Mouse (Mus musculus) lung, postnatal 14 days (tissue): ENCODE data around the gene Ifngr2.

ENCODE experiments used
- DNase-seq: peaks from one replicate; pipeline ENCODE4 v3.0.0; 2021

Ifngr2 gene

GRCm38 (mm10) chr16:91566002-91566401, 19.1 kb downstream of the Ifngr2 start:
- no peak for DNase-seq

- no peak for DNase-seq
Measured at GRCm38 (mm10) chr16:91568960-91569359, 22.1 kb downstream of the Ifngr2 start.

DNA sequence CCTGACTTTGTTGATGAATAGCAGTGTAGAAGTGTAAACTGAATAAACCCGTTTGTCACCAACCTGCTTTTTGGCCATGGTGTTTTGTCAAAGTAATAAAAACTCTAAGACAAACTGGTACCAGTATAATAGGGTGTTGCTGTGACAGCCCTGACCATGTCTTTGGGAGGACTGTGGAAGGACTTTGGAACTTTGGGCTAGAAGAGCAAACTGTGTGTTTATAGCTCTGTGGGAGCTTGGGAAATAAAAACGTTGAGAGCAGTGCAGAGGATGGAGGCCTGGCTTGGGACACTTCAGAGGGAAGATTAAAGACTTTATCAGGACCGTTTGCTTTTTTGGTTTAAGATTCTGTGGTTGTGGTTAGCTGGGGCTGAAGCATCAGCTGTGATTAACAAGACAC, 24.2 kb downstream of the Ifngr2 start:
- DNase-seq = no peak

- no peak for DNase-seq
Measured at GRCm38 (mm10) chr16:91575151-91575550, 28.3 kb downstream of the Ifngr2 start.

DNA sequence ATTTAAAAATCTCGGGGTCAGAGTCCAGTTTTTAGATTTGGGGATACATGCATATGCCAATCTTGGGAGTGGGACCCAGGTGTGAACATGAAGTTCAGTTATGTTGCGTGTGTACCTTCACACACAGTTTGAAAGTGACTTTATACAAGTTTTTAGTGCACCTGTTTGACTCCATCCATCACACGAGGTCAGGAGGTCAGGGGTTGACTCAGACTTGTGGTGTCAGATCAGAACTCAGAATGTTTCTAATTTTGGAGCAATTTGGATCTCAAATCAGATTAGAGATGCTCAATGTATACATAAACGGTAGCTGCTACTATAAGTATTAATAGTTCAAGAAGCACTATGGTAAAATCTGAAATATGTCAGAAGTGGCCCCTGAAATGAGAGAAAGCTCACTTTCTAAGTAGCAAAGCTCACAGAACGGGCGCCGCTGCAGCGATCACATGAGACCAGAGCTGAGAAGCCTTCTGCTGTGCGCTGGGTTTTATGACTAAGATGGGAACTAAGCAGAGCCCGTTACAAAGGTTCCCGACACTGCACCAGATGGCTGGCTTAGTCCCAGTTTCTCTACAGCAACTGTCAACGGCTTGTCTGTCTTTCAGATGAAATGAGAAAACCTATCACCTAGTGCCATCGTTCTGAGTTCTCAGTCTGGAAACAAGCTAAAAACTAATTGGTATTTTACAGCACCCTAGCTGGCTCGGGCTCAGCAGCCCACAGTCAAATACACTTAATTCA, 32.3 kb downstream of the Ifngr2 start:
- no peak for DNase-seq

DNA sequence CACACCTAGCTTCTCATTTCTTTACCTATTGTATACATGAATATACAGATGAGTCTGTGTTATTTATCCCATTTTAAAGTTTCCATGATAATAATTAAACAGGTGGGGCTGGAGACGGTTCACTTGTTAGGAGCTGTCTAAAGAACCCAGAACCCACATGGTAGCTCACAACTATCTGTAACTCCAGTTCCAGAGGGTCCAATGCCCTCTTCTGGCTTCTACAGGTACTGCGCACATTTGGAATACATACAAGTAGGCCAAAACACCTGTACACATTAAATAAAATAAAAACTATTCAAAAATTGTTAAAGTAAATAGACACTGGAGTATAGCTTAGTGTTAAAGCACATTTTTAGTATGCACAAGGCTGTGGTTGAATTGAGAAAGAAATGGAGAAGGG, 35.4 kb downstream of the Ifngr2 start:
- DNase-seq = peak; percentile 61

DNA sequence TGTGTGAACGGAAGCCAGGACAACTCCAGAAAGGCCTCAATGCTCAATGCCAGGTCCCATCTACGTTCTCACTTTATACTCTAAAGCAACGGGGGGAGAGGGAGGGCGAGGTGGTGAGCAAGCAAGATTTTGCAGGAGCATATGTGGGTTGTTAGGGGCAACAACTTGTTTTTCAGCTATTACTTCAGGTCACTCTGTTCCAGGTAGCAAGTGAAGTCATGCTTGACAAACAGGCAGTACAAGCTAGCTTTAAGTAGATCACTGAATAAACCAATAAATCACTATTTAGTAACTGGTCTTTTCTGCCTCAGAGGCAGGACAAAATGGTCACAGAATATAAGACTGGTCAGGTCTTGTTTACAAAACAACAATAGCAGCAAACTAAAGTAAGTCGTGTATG, 38.7 kb downstream of the Ifngr2 start:
- no peak for DNase-seq

GRCm38 (mm10) chr16:91586244-91586643, 39.4 kb downstream of the Ifngr2 start:
- no peak for DNase-seq

- DNase-seq = no peak
Measured at GRCm38 (mm10) chr16:91587730-91588453, 41.0 kb downstream of the Ifngr2 start.

DNA sequence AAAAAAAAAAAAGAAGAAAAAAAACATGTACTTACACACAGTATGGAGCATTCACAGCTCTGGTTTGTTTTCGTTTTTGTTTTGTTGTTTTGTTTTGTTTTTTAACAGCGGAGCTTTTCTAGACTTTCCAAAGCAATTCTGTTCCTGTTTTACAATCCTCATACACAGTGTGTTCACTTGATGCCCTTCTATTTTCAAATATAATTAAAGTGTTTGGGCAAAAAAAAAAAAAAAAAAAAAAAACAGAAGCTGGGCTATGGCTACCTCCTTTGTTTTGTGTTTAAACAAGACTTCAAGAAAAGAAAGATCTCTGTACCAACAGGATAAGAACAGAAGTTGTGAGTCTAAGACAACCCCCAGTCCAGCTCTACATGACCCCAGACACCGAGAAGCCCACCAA, 41.8 kb downstream of the Ifngr2 start:
- no peak for DNase-seq

GRCm38 (mm10) chr16:91592162-91592561, 45.3 kb downstream of the Ifngr2 start:
- DNase-seq = peak; percentile 7

DNA sequence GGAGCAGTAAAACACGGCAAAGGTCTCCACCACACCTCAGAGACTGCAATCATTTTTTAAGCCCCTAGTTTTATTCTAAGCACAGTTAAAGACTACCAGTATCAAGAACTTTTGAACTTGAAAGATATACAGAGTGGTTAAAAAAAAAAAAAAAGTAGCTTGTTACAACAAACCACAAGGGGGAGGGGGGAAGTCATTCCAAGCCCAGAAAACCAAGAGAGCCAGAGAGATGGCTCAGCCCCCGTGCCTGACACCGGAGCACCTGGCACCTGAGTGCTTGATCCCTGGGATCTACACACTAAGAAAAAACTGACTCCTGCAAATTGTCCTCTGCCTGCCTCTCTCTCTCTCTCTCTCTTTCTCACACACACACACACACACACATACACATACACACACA, 46.4 kb downstream of the Ifngr2 start:
- no peak for DNase-seq

DNA sequence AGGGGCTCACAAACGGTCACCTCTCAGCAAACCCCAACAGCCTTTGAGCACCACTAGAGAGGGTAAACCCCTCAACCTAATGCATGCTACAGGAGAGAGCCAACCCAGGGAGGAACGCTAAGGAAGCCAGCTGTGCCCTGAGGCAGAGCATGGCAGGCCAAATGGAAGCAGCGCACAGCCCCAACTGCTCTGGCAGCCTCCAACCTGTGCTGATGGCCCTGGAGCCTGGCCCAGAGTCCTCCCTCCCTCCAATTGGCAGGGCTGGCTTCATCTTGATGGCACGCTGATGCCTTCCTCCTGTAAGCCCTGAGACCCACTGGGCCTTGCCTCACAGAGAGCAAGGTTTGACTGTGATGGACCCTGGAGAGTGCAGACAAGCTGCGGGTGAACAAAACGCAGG, 48.2 kb downstream of the Ifngr2 start:
- DNase-seq = no peak

DNA sequence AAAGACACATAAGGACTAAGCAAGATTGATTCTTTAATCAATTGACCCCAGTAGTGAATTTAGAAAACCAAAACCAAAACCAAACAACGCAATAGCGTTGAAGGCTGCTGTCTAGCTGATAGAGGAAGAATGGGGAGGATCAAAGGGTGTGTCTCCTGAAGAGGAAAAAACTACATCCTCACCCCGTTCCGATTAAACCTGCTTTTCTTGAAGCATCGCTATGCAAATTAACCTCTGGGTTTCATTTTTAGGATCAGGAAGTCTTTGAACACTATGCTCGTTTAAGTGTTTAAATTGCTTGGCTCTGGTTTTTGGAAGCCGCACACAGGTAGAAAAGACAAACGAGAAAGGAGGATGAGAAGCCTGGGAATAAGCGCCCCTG, 49.5 kb downstream of the Ifngr2 start:
- no peak for DNase-seq

- DNase-seq = peak; percentile 30
Measured at GRCm38 (mm10) chr16:91596779-91597671, 50.2 kb downstream of the Ifngr2 start.

DNA sequence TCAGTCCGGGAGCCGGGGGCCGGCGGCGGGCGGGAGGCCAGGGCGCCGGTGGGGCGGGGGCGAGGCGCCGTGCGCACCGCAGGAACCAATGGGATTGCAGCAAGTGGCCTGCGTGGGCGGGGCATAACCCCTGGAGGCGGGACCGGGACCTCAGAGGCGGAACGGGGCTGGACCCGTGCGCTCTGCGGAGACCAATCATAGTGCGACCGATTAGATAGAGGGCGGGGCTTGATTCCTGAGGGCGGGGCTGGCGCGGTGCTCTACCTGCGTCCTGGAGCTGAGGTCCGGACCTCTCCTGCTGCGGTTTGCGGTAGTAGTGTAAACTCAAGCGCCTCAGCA, 50.8 kb downstream of the Ifngr2 start, which contains the start of gene Tmem50b:
Gene Tmem50b, minus strand, starts transcription at position 129 of the 339 bp plus-strand sequence.
- DNase-seq = peak; percentile 99

DNA sequence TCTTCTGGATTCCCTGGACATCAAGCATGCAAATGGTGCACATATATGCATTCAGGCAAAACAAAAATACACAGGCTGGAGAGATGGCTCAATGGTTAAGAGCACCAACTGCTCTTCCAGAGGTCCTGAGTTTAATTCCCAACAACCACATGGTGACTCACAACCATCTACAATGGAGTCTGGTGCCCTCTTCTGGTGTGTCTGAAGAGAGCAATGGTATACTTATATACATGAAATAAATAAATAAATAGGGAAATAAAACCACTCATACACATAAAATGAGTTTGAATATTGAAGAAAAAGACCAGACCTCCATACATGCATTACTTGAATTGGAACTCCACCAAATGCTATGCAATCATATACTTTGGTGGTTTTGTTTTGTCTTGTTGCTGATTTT, 52.4 kb downstream of the Ifngr2 start:
- DNase-seq = no peak

DNA sequence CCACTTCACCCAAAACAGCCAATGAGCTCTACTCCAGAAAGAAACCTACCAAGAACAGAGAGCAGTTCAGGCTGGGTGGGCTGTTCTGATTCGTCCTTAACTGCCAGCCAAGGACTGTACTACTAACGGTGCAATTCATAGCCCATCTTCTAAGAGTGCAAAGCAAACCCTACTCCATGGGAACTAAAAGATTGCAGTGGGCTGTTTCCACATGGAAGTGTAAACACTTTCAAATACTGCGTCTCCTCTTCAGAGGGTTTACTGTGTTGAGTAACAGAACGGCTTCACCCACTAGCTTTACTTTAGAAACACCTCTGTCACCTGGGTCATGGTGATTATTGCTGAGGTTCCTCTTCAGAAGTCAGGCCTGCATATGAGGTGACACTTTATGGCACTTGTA, 54.2 kb downstream of the Ifngr2 start:
- DNase-seq = no peak

- no peak for DNase-seq
Measured at GRCm38 (mm10) chr16:91601693-91602092, 54.8 kb downstream of the Ifngr2 start.

DNA sequence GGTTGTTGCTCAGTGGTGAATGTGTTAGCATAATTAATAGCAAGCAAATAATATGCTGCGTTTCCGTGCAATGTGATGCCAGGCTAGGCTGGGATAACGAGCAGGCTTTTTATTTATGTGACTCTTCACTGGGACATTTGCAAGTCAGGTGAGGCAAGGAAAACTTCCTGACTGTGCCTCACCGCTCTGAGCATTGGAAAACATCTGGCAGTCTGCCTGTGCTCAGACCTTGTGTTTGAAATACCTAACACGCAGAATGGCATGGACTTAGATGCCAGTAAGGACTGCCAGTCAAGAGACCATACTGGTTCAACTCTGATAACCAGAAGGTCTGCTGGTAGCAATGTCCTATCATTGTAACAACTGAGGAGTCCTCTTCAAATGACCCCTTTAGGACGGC, 58.3 kb downstream of the Ifngr2 start:
- no peak for DNase-seq

- DNase-seq = no peak
Measured at GRCm38 (mm10) chr16:91606958-91607357, 60.1 kb downstream of the Ifngr2 start.

DNA sequence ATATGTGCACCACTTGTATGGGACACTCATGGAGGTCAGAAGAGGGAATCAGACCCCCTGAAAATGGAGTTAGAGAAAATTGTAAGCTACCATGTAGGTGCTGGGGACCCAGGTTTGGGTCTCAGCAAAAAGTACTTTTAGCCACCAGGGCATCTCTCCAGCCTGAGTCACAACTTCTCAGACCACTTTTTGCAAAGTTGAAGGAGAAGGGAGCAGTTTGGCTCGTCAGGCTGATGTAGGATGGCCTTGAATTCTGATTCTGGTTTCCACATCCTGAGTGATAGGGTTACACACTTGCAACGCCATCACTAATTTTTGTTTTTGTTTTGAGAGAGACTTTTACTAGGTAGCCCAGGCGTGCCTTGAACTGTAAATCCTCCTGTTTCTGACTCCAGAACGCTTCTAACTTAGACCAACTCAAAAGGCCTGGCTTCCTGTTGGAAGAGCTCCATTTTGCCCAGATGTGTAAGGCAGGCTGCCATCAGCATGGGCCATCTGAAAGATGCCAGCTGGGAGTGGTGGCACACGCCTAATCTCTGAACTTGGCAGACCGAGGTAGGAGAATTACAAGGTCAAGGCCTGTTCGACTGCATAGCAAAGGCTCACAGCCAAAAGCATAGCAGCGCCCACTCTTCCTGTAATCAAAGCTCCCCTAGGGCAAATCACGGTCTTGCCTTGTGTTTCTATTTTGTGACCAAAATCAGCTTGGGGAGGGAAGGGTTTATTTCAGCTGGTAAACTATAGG, 62.8 kb downstream of the Ifngr2 start:
- peak; percentile 32 for DNase-seq

GRCm38 (mm10) chr16:91611248-91611647, 64.4 kb downstream of the Ifngr2 start:
- no peak for DNase-seq
